Mouse (Mus musculus): ENCODE results near the gene Gtf2f1. TPM values are rescaled to one million over a fixed set of nuclear protein-coding genes. Genes with fewer than 3 reads are reported as not detected.
"Not testable (repeated sequence)": the region's sequence is repeated elsewhere in the genome, so short reads cannot be mapped to it uniquely, and the experiment has no call there.

The Gtf2f1 gene
- polyA plus RNA-seq (2014; fragmentation: Nextera tagmentation; extraction: Ambion mirVana): 65.6 and 76.7 TPM in 2 replicates

- WGBS: under 1% methylated on average over 51 of the region's 51 CpGs
Observed at GRCm38 (mm10) chr17:57011236-57012141, at the start of gene Gtf2f1, which contains the start of gene Gm17949. Gene Gtf2f1, minus strand, starts transcription at chr17:57011288. Gene Gm17949, plus strand, starts transcription at chr17:57011469.

GRCm38 (mm10) chr17:57060231-57060801 lies 49.2 kb upstream of the Gtf2f1 start:
- DNase-seq (ENCODE audit: low spot score) (peak; percentile 96), ATAC-seq (ENCODE audit: low FRiP score) (peak; percentile 92)
- H3K9ac ChIP-seq (ENCODE audit: low read depth, low read length): no peak overlapping the region; the same call in 1 of the 2 replicates
- peaks cover 31% of the 10 kb centered on the region for H3K27me3 ChIP-seq (ENCODE audit: control insufficient read depth, insufficient read depth, low read length)
- under 1% methylated on average over 44 of the region's 44 CpGs for WGBS
- H3K4me1 ChIP-seq (replicated peaks; ENCODE audit: control insufficient read depth, insufficient read depth, low read length): peaks cover 5% of the 10 kb centered on the region
- H3K4me3 ChIP-seq (ENCODE audit: low read depth, low read length): peak overlapping the region; percentile 75
- H3K27ac ChIP-seq (ENCODE audit: low read depth, low read length): peak overlapping the region; percentile 70
- H3K36me3 ChIP-seq (ENCODE audit: control insufficient read depth, insufficient read depth, low read length): no peaks in the 10 kb centered on the region
- no peaks in the 10 kb centered on the region for H3K9me3 ChIP-seq (ENCODE audit: control insufficient read depth, low read length)
- peak overlapping the region; percentile 85 for H3K4me2 ChIP-seq (replicated peaks; ENCODE audit: low read depth, low read length)

More at GRCm38 (mm10) chr17:57011236-57012141, at the start of gene Gtf2f1, which contains the start of gene Gm17949:
- H3K9ac ChIP-seq (ENCODE audit: low read depth, low read length): peak within 1 kb of the TSS; percentile 77
- H3K4me3 ChIP-seq (ENCODE audit: low read depth, low read length): peak within 1 kb of the TSS; percentile 71
- H3K27me3 ChIP-seq (ENCODE audit: control insufficient read depth, insufficient read depth, low read length): no peaks in the 10 kb centered on the region
- H3K4me1 ChIP-seq (replicated peaks; ENCODE audit: control insufficient read depth, insufficient read depth, low read length): no peaks in the 10 kb centered on the region
- peak within 1 kb of the TSS; percentile 89 for H3K4me2 ChIP-seq (replicated peaks; ENCODE audit: low read depth, low read length)
- H3K27ac ChIP-seq (ENCODE audit: low read depth, low read length): peak within 1 kb of the TSS; percentile 86
- no peaks in the 10 kb centered on the region for H3K9me3 ChIP-seq (ENCODE audit: control insufficient read depth, low read length)
- ATAC-seq (ENCODE audit: low FRiP score) (peak; percentile 93), DNase-seq (ENCODE audit: low spot score) (peak; percentile 100)
- no peaks in the 10 kb centered on the region for H3K36me3 ChIP-seq (ENCODE audit: control insufficient read depth, insufficient read depth, low read length)

GRCm38 (mm10) chr17:57059486-57059977 lies 48.4 kb upstream of the Gtf2f1 start, which contains the start of gene Slc25a23:
Gene Slc25a23, minus strand, starts transcription at chr17:57059863.
- Histone ChIP-seq H3K36me3 (ENCODE audit: control insufficient read depth, insufficient read depth, low read length) (no peaks in the 10 kb centered on the region), H3K27ac (ENCODE audit: low read depth, low read length) (peak within 1 kb of the TSS; percentile 70), H3K9me3 (ENCODE audit: control insufficient read depth, low read length) (no peaks in the 10 kb centered on the region), H3K27me3 (ENCODE audit: control insufficient read depth, insufficient read depth, low read length) (peaks cover 31% of the 10 kb centered on the region), H3K9ac (ENCODE audit: low read depth, low read length) (peak within 1 kb of the TSS; percentile 52), H3K4me2 (replicated peaks; ENCODE audit: low read depth, low read length) (peak within 1 kb of the TSS; percentile 85), H3K4me3 (ENCODE audit: low read depth, low read length) (peak within 1 kb of the TSS; percentile 75), H3K4me1 (replicated peaks; ENCODE audit: control insufficient read depth, insufficient read depth, low read length) (peaks cover 5% of the 10 kb centered on the region)
- 2% methylated on average over 19 of the region's 45 CpGs for WGBS
- ATAC-seq (ENCODE audit: low FRiP score): peak; percentile 77
- DNase-seq (ENCODE audit: low spot score): peak; percentile 84

GRCm38 (mm10) chr17:57058891-57059485 lies 47.9 kb upstream of the Gtf2f1 start, which contains the start of gene Crb3:
Gene Crb3, plus strand, starts transcription at chr17:57059105.
- H3K27me3 ChIP-seq (ENCODE audit: control insufficient read depth, insufficient read depth, low read length): peaks cover 27% of the 10 kb centered on the region
- ATAC-seq (ENCODE audit: low FRiP score) (peak; percentile 15), DNase-seq (ENCODE audit: low spot score) (no peak)
- H3K4me1 ChIP-seq (replicated peaks; ENCODE audit: control insufficient read depth, insufficient read depth, low read length): peaks cover 5% of the 10 kb centered on the region
- peak within 1 kb of the TSS; percentile 85 for H3K4me2 ChIP-seq (replicated peaks; ENCODE audit: low read depth, low read length)
- no peaks in the 10 kb centered on the region for H3K9me3 ChIP-seq (ENCODE audit: control insufficient read depth, low read length)
- WGBS: under 1% methylated on average over 16 of the region's 22 CpGs
- no peaks in the 10 kb centered on the region for H3K36me3 ChIP-seq (ENCODE audit: control insufficient read depth, insufficient read depth, low read length)
- peak within 1 kb of the TSS; percentile 75 for H3K4me3 ChIP-seq (ENCODE audit: low read depth, low read length)
- H3K9ac ChIP-seq (ENCODE audit: low read depth, low read length): peak within 1 kb of the TSS; percentile 52
- H3K27ac ChIP-seq (ENCODE audit: low read depth, low read length): peak within 1 kb of the TSS; percentile 70

GRCm38 (mm10) chr17:57056246-57056645 lies 45.2 kb upstream of the Gtf2f1 start:
- Histone ChIP-seq H3K4me3 (ENCODE audit: low read depth, low read length) (no peak overlapping the region), H3K27me3 (ENCODE audit: control insufficient read depth, insufficient read depth, low read length) (peaks cover 4% of the 10 kb centered on the region; the same call in 1 of the 2 replicates), H3K9me3 (ENCODE audit: control insufficient read depth, low read length) (no peaks in the 10 kb centered on the region), H3K9ac (ENCODE audit: low read depth, low read length) (no peak overlapping the region), H3K4me1 (replicated peaks; ENCODE audit: control insufficient read depth, insufficient read depth, low read length) (no peaks in the 10 kb centered on the region; the same call in 1 of the 2 replicates), H3K36me3 (ENCODE audit: control insufficient read depth, insufficient read depth, low read length) (no peaks in the 10 kb centered on the region), H3K27ac (ENCODE audit: low read depth, low read length) (no peak overlapping the region), H3K4me2 (replicated peaks; ENCODE audit: low read depth, low read length) (no peak overlapping the region)
- ATAC-seq (ENCODE audit: low FRiP score) (no peak), DNase-seq (ENCODE audit: low spot score) (no peak)
- 75% methylated on average over 3 of the region's 3 CpGs for WGBS

- not testable (repeated sequence) for H3K4me1 ChIP-seq (replicated peaks; ENCODE audit: control insufficient read depth, insufficient read depth, low read length); H3K36me3 ChIP-seq (ENCODE audit: control insufficient read depth, insufficient read depth, low read length); H3K27ac ChIP-seq (ENCODE audit: low read depth, low read length); DNase-seq (ENCODE audit: low spot score); ATAC-seq (ENCODE audit: low FRiP score); H3K4me3 ChIP-seq (ENCODE audit: low read depth, low read length); H3K4me2 ChIP-seq (replicated peaks; ENCODE audit: low read depth, low read length); H3K9ac ChIP-seq (ENCODE audit: low read depth, low read length); H3K9me3 ChIP-seq (ENCODE audit: control insufficient read depth, low read length); H3K27me3 ChIP-seq (ENCODE audit: control insufficient read depth, insufficient read depth, low read length)
- 74% methylated on average over 4 of the region's 4 CpGs for WGBS
Observed at GRCm38 (mm10) chr17:57051679-57052078, 40.6 kb upstream of the Gtf2f1 start.

- 95% methylated on average over 3 of the region's 3 CpGs for WGBS
- no peak overlapping the region for H3K27ac ChIP-seq (ENCODE audit: low read depth, low read length)
- no peaks in the 10 kb centered on the region for H3K9me3 ChIP-seq (ENCODE audit: control insufficient read depth, low read length)
- no peak for DNase-seq (ENCODE audit: low spot score)
- no peak for ATAC-seq (ENCODE audit: low FRiP score)
- no peak overlapping the region for H3K4me3 ChIP-seq (ENCODE audit: low read depth, low read length)
- no peak overlapping the region for H3K9ac ChIP-seq (ENCODE audit: low read depth, low read length)
- H3K4me2 ChIP-seq (replicated peaks; ENCODE audit: low read depth, low read length): no peak overlapping the region
- H3K36me3 ChIP-seq (ENCODE audit: control insufficient read depth, insufficient read depth, low read length): no peaks in the 10 kb centered on the region
- no peaks in the 10 kb centered on the region for H3K27me3 ChIP-seq (ENCODE audit: control insufficient read depth, insufficient read depth, low read length)
- no peaks in the 10 kb centered on the region for H3K4me1 ChIP-seq (replicated peaks; ENCODE audit: control insufficient read depth, insufficient read depth, low read length)
Observed at GRCm38 (mm10) chr17:57048816-57049215, 37.7 kb upstream of the Gtf2f1 start.

GRCm38 (mm10) chr17:57047406-57047805 lies 36.3 kb upstream of the Gtf2f1 start:
- Histone ChIP-seq H3K27me3 (ENCODE audit: control insufficient read depth, insufficient read depth, low read length) (no peaks in the 10 kb centered on the region), H3K36me3 (ENCODE audit: control insufficient read depth, insufficient read depth, low read length) (no peaks in the 10 kb centered on the region), H3K4me3 (ENCODE audit: low read depth, low read length) (no peak overlapping the region), H3K9me3 (ENCODE audit: control insufficient read depth, low read length) (no peaks in the 10 kb centered on the region), H3K4me1 (replicated peaks; ENCODE audit: control insufficient read depth, insufficient read depth, low read length) (no peaks in the 10 kb centered on the region), H3K9ac (ENCODE audit: low read depth, low read length) (no peak overlapping the region), H3K27ac (ENCODE audit: low read depth, low read length) (no peak overlapping the region), H3K4me2 (replicated peaks; ENCODE audit: low read depth, low read length) (no peak overlapping the region)
- ATAC-seq (ENCODE audit: low FRiP score): peak; percentile 48; the same call in 1 of the 2 replicates
- 42% methylated on average over 5 of the region's 5 CpGs for WGBS
- no peak for DNase-seq (ENCODE audit: low spot score)

Data from hindbrain, embryonic 11.5 days (tissue).